Mouse (Mus musculus): Measurements from ENCODE around the gene Eef1akmt2.

Gene Eef1akmt2

GRCm38 (mm10) chr7:132809721-132810120 lies 42.8 kb downstream of the Eef1akmt2 start:
- no peak for DNase-seq

GRCm38 (mm10) chr7:132808841-132809682 lies 43.4 kb downstream of the Eef1akmt2 start:
- DNase-seq = peak; percentile 51

GRCm38 (mm10) chr7:132808051-132808796 lies 44.2 kb downstream of the Eef1akmt2 start:
- DNase-seq = no peak

GRCm38 (mm10) chr7:132806926-132807857 lies 45.3 kb downstream of the Eef1akmt2 start:
- DNase-seq = peak; percentile 94

- peak; percentile 57 for DNase-seq
Observed at GRCm38 (mm10) chr7:132806286-132806685, 46.2 kb downstream of the Eef1akmt2 start.

- DNase-seq = no peak
Observed at GRCm38 (mm10) chr7:132804951-132805350, 47.5 kb downstream of the Eef1akmt2 start.

GRCm38 (mm10) chr7:132804461-132804860 lies 48.0 kb downstream of the Eef1akmt2 start:
- DNase-seq = peak; percentile 39

- peak; percentile 82 for DNase-seq
Observed at GRCm38 (mm10) chr7:132803962-132804361, 48.5 kb downstream of the Eef1akmt2 start.

GRCm38 (mm10) chr7:132803336-132803735 lies 49.1 kb downstream of the Eef1akmt2 start:
- DNase-seq = no peak

- peak; percentile 52 for DNase-seq
Observed at GRCm38 (mm10) chr7:132802691-132803090, 49.8 kb downstream of the Eef1akmt2 start.

- DNase-seq = no peak
Observed at GRCm38 (mm10) chr7:132802066-132802465, 50.4 kb downstream of the Eef1akmt2 start.

- no peak for DNase-seq
Observed at GRCm38 (mm10) chr7:132801509-132801908, 51.0 kb downstream of the Eef1akmt2 start.

GRCm38 (mm10) chr7:132800868-132801267 lies 51.6 kb downstream of the Eef1akmt2 start:
- DNase-seq = peak; percentile 42

- DNase-seq = peak; percentile 48
Observed at GRCm38 (mm10) chr7:132799119-132800016, 53.1 kb downstream of the Eef1akmt2 start.

GRCm38 (mm10) chr7:132795141-132795540 lies 57.3 kb downstream of the Eef1akmt2 start:
- no peak for DNase-seq

- DNase-seq = peak; percentile 72
Observed at GRCm38 (mm10) chr7:132793467-132793866, 59.0 kb downstream of the Eef1akmt2 start.

- peak; percentile 61 for DNase-seq
Observed at GRCm38 (mm10) chr7:132790447-132791219, 61.8 kb downstream of the Eef1akmt2 start.

- DNase-seq = no peak
Observed at GRCm38 (mm10) chr7:132788826-132789225, 63.6 kb downstream of the Eef1akmt2 start.

- no peak for DNase-seq
Observed at GRCm38 (mm10) chr7:132787496-132788190, 64.8 kb downstream of the Eef1akmt2 start.

GRCm38 (mm10) chr7:132787022-132787421 lies 65.5 kb downstream of the Eef1akmt2 start:
- no peak for DNase-seq

All from lung, postnatal 36 days (tissue).